Mouse (Mus musculus) CH12.LX (cell line): Measurements from ENCODE around the gene Catsper1. TPM values are rescaled to one million over a fixed set of nuclear protein-coding genes. Genes with fewer than 3 reads are reported as not detected.

Experiments used
- DNase-seq: peaks from one replicate; pipeline ENCODE4 v3.0.0-alpha.2; 2013; ENCODE audit errors: extremely low read depth
- H3K27ac ChIP-seq: 2 replicates; pipeline ENCODE4 v1.5.1; 2012; ENCODE audit warnings: low read depth, mild to moderate bottlenecking, control low read depth, moderate library complexity; ENCODE audit not compliant: insufficient read depth
- H3K27me3 ChIP-seq: replicated peaks from 2 replicates; pipeline ENCODE3; 2012; ENCODE audit warnings: inconsistent platforms
- H3K36me3 ChIP-seq, 2 experiments: replicated peaks in 1 of 2; 2 replicates each; pipeline versions ENCODE3 to v1.6.1; 2012; ENCODE audit warnings: inconsistent platforms in 1 of 2, low read length in 1 of 2, mild to moderate bottlenecking in 1 of 2, mixed read lengths in 1 of 2, moderate library complexity in 1 of 2; ENCODE audit not compliant: control insufficient read depth in 1 of 2, insufficient read depth in 1 of 2
- H3K4me1 ChIP-seq, 2 experiments: 2 replicates each; pipeline ENCODE4 v1.6.1; 2012; ENCODE audit warnings: inconsistent platforms in 1 of 2, moderate library complexity in 1 of 2; ENCODE audit not compliant: insufficient read depth in 2 of 2, control insufficient read depth in 1 of 2
- H3K4me2 ChIP-seq: 2 replicates; pipeline ENCODE4 v1.6.1; 2012; ENCODE audit warnings: low read depth, mild to moderate bottlenecking, control low read depth; ENCODE audit not compliant: poor library complexity, insufficient read depth, severe bottlenecking
- H3K4me3 ChIP-seq, 3 experiments: fragments of 150-350 bp in 1 of 3; sonication (generic) in 1 of 3; replicated peaks in 1 of 3; 2 replicates each; pipeline versions ENCODE3 to v1.5.1; 2011 to 2012; ENCODE audit warnings: low read depth in 2 of 3, low read length in 2 of 3, mild to moderate bottlenecking in 2 of 3, moderate library complexity in 2 of 3, control low read depth in 1 of 3, improper control_type of control experiment in 1 of 3, inconsistent platforms in 1 of 3, mixed read lengths in 1 of 3; ENCODE audit not compliant: poor library complexity in 1 of 3
- H3K79me2 ChIP-seq: replicated peaks from 2 replicates; pipeline ENCODE4 v1.6.1; 2012; ENCODE audit warnings: mild to moderate bottlenecking, moderate library complexity; ENCODE audit not compliant: control insufficient read depth, poor library complexity, insufficient read depth, severe bottlenecking; ENCODE audit errors: extremely low read depth
- H3K9ac ChIP-seq: 2 replicates; pipeline ENCODE4 v1.6.1; 2012; ENCODE audit warnings: low read depth, mild to moderate bottlenecking, control low read depth, moderate library complexity; ENCODE audit not compliant: insufficient read depth
- H3K9me3 ChIP-seq: replicated peaks from 2 replicates; pipeline ENCODE3; 2012; ENCODE audit warnings: low read length, inconsistent platforms, mixed read lengths
- CHD2 ChIP-seq: IDR thresholded peaks from 2 replicates; pipeline ENCODE4 v1.6.1; 2011; ENCODE audit warnings: low read length, improper control_type of control experiment
- CTCF ChIP-seq, 2 experiments: IDR thresholded peaks in 1 of 2; conservative IDR thresholded peaks in 1 of 2; 2 replicates each; pipeline ENCODE4 v1.5.1; 2011 to 2012; ENCODE audit warnings: low read depth in 2 of 2, low read length in 2 of 2, improper control_type of control experiment in 1 of 2, inconsistent platforms in 1 of 2, mild to moderate bottlenecking in 1 of 2, moderate library complexity in 1 of 2
- E2F4 ChIP-seq: IDR thresholded peaks from 2 replicates; pipeline ENCODE4 v1.6.1; 2011; ENCODE audit warnings: low read depth, low read length, improper control_type of control experiment; ENCODE audit not compliant: insufficient replicate concordance
- IRF4 ChIP-seq: IDR thresholded peaks from 2 replicates; pipeline ENCODE4 v1.6.1; 2014; ENCODE audit warnings: low read depth, mild to moderate bottlenecking, inconsistent platforms, low read length, improper control_type of control experiment
- MAX ChIP-seq: IDR thresholded peaks from 2 replicates; pipeline ENCODE4 v1.6.1; 2011; ENCODE audit warnings: low read length, improper control_type of control experiment
- MAZ ChIP-seq: IDR thresholded peaks from 2 replicates; pipeline ENCODE4 v1.6.1; 2012; ENCODE audit warnings: low read depth, mild to moderate bottlenecking, inconsistent platforms, low read length, improper control_type of control experiment, moderate library complexity
- MYC ChIP-seq: IDR thresholded peaks from 2 replicates; pipeline ENCODE4 v1.6.1; 2011; ENCODE audit warnings: low read depth, mild to moderate bottlenecking, improper control_type of control experiment, low read length
- NRF1 ChIP-seq: IDR thresholded peaks from 2 replicates; pipeline ENCODE4 v1.6.1; 2014; ENCODE audit warnings: low read depth, mild to moderate bottlenecking, inconsistent platforms, low read length, improper control_type of control experiment, moderate library complexity
- POLR2AphosphoS2 ChIP-seq: IDR thresholded peaks from 2 replicates; pipeline ENCODE4 v1.6.1; 2011; ENCODE audit warnings: low read depth, low read length, improper control_type of control experiment
- RAD21 ChIP-seq: IDR thresholded peaks from 2 replicates; pipeline ENCODE4 v1.6.1; 2011; ENCODE audit warnings: low read depth, mild to moderate bottlenecking, low read length, improper control_type of control experiment, moderate library complexity
- SMC3 ChIP-seq: IDR thresholded peaks from 2 replicates; pipeline ENCODE4 v1.6.1; 2011; ENCODE audit warnings: low read depth, low read length, improper control_type of control experiment
- ZNF384 ChIP-seq: IDR thresholded peaks from 2 replicates; pipeline ENCODE4 v1.6.1; 2012; ENCODE audit warnings: low read depth, low read length, improper control_type of control experiment, inconsistent platforms
- dilution Hi-C: fragments of 300-500 bp; cut with MboI; formaldehyde crosslinking; loops from 2 replicates; pipeline ENCODE4 v1.14.3; 2020; ENCODE audit warnings: low sequenced_read_pairs; ENCODE audit not compliant: extremely low pct_unique_long_range_greater_than_20kb, extremely low pct_ligation_motif_present
- in situ Hi-C: fragments of 300-500 bp; cut with MboI; formaldehyde crosslinking; loops from 3 replicates; pipeline ENCODE4 v1.14.3; 2019; ENCODE audit warnings: low sequenced_read_pairs, low pct_ligation_motif_present, low pct_unique_long_range_greater_than_20kb, mixed read lengths
- polyA plus RNA-seq: library from polyadenylated mRNA; unstranded; fragments of >175 nt; gene quantifications from 2 replicates; pipeline ENCODE4 v1.2.1, GENCODE M21; 2012; ENCODE audit warnings: low read depth; ENCODE audit not compliant: insufficient read length
- total RNA-seq, 2 experiments: library from RNA; depleted of rRNA; stranded (reverse); fragments of 300-350 nt in 1 of 2; fragments of >200 nt in 1 of 2; gene quantifications; 2 replicates each; pipeline ENCODE4 v1.2.3; 2012 to 2014

The Catsper1 gene
- total and polyA plus RNA-seq, 3 experiments, result not detected

- Histone ChIP-seq H3K9me3 (peaks cover 12% of the 10 kb centered on the region), H3K79me2 (no peaks in the 10 kb centered on the region), H3K4me2 (no peak overlapping the region), H3K36me3 (no peaks in the 10 kb centered on the region), H3K27me3 (peaks cover 15% of the 10 kb centered on the region), H3K4me3 (no peak overlapping the region), H3K4me1 (peaks cover 0 to 7% of the 10 kb centered on the region in 2 experiments; a peak in 2 of 4 replicates), H3K9ac (no peak overlapping the region), H3K27ac (no peak overlapping the region)
- DNase-seq, result no peak
- in situ Hi-C loops, result no loop called here
- dilution Hi-C loops, result no loop called here
- TF ChIP-seq SMC3 (peak; percentile 27; the same call in 1 of the 2 replicates), MAZ (no peak), CHD2 (no peak), CTCF (conservative IDR thresholded peaks at IDR 0.05 in 1 of 2, IDR thresholded peaks at IDR 0.05 in 1 of 2; ENCODE audit: low read depth in 2 of 2, low read length in 2 of 2) (peak in 1 of 2 experiments; percentile 48; a peak in 2 of 4 replicates), RAD21 (peak; percentile 23), IRF4 (no peak), ZNF384 (no peak)
Observed at GRCm38 (mm10) chr19:5306279-5306678, 29.3 kb upstream of the Catsper1 start.

GRCm38 (mm10) chr19:5306968-5307734, 28.4 kb upstream of the Catsper1 start:
- dilution Hi-C loops (no loop called here), in situ Hi-C loops (no loop called here)
- no peak for DNase-seq
- peaks cover 12% of the 10 kb centered on the region for H3K9me3 ChIP-seq
- H3K4me3 ChIP-seq, result no peak overlapping the region
- H3K27me3 ChIP-seq, result peaks cover 20% of the 10 kb centered on the region
- H3K4me2 ChIP-seq, result no peak overlapping the region
- peaks cover 0 to 6% of the 10 kb centered on the region in 2 experiments; a peak in 2 of 4 replicates for H3K4me1 ChIP-seq
- H3K36me3 ChIP-seq, result no peaks in the 10 kb centered on the region
- TF ChIP-seq E2F4, result no peak
- H3K9ac ChIP-seq, result no peak overlapping the region
- H3K27ac ChIP-seq, result no peak overlapping the region
- no peaks in the 10 kb centered on the region for H3K79me2 ChIP-seq

GRCm38 (mm10) chr19:5309025-5309424, 26.5 kb upstream of the Catsper1 start:
- DNase-seq, result no peak
- H3K9ac ChIP-seq, result no peak overlapping the region
- dilution Hi-C loops, result no loop called here

More at GRCm38 (mm10) chr19:5309025-5309424, 26.5 kb upstream of the Catsper1 start:
- no peaks in the 10 kb centered on the region for H3K4me1 ChIP-seq
- H3K4me2 ChIP-seq, result no peak overlapping the region
- H3K27me3 ChIP-seq, result peaks cover 38% of the 10 kb centered on the region
- H3K4me3 ChIP-seq, result no peak overlapping the region
- in situ Hi-C loops, result no loop called here
- TF ChIP-seq E2F4 (no peak), NRF1 (no peak), MAX (no peak), POLR2AphosphoS2 (no peak), MYC (no peak)
- TF ChIP-seq, all 38 proteins: peak for 0
- Histone ChIP-seq H3K27ac (no peak overlapping the region), H3K79me2 (no peaks in the 10 kb centered on the region), H3K36me3 (no peaks in the 10 kb centered on the region), H3K9me3 (peaks cover 15% of the 10 kb centered on the region)
